Mouse (Mus musculus): ENCODE measurements at regions not wholly inside any gene's neighbourhood (a gene's known extent, or its start where the extent isn't known, plus 50 kb on each side); places are given as distances from the start of the nearest gene placed in this dataset.
A peak's percentile ranks its signal among the peaks of the same experiment; 100 is the strongest.
"Not testable (repeated sequence)": the region's sequence is repeated elsewhere in the genome, so short reads cannot be mapped to it uniquely, and the experiment has no call there.

DNA sequence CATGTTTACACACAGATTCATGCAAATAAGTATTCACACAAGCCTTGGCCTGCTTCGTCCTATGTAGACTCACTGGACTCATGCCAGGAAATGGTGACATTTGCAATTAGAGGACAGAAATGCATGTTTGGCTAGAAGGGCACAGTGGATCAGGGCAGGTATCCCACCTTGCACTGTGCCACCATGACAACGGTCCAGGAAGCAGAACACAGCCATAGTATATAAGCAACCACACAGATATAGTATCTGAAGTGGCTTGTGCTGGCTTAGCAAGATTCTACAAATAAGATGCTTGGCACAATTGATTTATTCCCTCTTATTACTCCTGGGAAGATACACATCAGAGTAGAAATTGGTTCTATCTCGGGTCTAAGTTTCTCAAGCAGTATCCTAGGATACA, 218.0 kb downstream of the Unc5cl start:
- no peak for DNase-seq

DNA sequence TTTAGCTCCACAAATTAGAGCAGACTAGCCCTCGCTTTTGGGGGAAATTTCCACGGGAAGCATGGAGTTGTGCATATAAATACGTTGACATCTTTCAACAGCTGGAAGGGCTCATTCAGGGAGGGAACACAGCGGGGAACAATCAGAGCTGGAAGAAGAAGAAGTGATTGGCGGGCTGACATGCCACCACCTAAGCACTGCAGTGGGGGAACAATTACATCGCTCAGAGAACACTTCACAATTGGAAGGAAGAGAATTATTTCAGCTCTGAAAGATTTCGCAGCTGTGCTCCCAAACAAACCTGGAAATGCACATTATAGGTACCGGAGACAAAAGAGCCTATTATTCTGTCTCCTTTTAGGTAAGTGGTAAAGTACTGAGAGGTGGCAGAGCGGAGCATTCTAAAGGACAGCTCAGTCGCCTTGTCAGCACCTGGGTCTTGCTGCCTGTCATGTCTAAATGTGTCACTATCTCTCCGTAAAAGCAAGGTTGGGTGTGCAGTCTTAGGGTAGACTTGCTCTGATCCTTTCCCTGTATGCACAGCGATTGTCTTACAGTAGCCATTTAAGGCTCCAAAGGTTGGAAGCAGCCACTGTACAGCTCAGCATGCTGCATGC, 223.6 kb downstream of the Unc5cl start:
- DNase-seq, result no peak

DNA sequence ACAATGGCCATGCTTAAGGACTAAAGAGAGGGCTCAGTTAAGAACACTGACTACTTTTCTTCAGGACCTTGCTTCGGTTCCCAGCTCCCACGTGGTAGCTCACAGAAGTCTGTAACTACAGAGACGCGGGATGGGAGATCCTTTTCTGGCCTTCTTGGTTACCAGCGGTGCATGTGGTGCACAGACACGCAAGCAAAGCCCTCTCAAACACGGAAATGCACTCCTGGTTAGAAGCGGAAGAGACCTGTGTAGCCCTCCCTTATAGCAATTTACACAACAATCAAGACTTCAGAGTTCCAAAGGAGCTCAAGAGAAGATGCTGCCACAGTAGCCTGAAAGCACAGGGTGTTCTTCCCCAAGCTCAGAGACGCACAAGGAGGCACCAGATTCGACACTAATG, 225.6 kb downstream of the Unc5cl start:
- no peak for DNase-seq

DNA sequence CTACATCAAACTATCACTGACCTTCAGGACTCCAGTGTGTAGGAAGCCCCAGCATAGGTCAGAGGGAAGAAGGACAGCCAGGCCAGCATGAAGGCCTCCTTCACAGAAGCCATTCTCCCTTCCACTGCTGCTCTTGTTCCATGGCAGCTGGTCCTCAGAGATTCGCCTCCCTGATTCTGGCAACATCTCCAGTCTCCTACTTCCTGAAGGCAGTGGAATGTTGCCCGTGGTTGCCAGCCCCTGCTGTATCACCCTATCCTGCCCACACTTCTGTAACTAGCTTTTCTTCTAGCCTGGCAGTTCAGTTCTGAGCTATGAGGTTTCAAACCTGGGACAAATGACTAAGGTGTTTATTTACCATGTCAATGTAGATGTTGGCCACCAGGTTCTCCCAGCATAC, 234.2 kb downstream of the Unc5cl start:
- no peak for DNase-seq

DNA sequence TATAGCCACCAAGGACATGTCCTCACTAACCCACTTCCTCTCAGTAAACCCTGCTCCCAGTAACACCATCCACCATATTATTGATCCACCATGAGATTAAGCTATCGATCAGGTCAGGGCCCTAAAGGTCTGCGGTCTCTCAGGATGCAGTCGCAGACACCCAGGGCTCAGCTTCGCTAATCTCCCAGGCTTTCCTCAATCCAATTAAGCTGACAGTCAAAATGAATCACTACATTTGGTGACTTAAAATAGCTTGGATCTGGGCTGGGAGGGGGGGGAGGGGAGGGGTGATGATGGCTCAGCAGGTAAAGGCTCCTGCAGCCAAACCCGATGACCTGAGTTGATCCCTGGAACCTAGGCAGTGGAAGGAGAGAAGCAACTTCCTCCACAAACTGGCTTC, 233.7 kb upstream of the Lrfn2 start:
- DNase-seq, result no peak

DNA sequence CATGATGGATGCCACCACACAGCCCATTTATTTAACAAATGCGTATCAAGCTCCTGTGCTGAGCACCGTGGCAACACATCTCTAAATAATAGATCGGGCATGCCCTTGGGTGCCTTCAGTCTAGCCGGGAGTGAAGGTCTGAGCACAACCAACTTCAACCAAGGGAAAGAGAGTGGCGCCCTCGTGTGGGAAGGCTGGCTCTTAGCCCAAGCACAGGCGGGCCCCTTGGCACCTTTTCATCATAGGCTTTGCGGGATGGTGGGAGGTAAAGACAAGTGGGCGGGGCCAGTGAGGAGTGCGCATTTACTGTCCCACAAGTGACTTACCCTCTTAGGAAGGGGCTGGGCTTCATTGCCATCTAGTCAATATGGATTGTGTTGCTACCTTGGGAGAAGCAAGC, 231.6 kb upstream of the Lrfn2 start:
- DNase-seq, result no peak

DNA sequence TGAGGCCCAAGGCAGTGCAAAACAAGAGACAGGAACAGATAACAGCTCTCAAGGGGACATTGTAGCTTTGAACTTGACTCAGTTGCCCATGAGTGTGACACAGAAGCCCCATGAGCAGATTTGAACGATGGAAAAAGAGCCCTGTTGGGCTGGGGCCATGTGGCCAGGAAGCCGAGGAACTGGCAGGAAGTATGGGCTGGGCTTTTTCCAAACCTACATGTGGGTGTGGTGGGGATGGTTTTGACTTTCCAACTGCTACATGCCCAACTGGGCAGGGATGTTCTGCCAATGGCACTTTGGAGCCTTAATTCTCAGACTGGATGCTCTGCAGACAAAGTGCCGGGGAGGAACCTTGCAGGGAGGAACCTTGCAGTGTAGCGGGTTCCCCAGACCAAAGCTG, 211.7 kb upstream of the Lrfn2 start:
- DNase-seq, result no peak

DNA sequence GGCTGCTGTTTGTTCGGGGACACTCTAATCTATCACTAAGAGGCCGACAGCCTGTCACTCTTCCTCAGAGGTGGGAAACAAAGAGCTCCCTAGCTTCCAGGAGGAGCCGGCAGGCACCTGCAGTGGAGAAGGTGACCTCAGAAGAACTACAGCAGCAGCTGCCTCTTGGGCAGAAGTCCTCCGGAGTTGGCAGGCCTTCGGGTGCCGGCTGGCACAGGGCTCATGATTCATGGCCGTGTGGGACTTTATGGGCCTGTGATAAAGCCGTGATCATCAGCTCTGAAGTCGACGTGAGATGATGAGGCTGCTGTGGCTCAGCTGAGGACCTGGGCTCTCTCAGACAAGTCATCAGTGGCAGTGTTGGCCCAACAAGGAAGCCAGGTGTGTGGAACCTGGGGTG, 208.9 kb upstream of the Lrfn2 start:
- DNase-seq, result peak; percentile 32

DNA sequence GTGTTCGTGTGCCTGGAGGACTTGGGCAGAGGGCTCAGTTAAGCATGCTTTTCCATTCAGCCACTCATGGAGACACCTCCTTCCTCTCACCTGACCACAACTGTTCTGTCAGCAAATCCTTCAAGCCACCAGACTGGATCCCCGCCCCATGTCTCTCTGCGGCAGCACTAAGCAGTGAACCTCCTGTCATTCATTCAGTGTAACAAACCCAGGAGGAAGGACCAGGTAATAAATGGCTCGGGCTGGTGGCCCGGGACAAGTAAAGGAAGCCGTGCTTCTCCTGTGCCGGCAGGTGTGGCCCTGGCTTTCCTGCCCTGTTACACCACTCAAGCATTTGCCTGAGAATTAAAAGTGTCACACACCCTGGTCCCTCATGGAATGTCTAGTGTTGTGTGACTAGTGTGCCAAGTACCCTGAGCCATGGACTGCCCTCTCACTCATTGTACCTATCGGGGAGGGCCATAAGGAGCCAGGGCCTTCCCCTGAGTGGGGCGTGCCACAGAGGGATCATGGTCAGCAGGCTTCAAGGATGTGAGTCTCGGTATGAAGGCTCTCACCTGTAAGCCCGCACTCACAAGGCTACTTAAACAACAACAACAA, 207.6 kb upstream of the Lrfn2 start:
- DNase-seq, result no peak

DNA sequence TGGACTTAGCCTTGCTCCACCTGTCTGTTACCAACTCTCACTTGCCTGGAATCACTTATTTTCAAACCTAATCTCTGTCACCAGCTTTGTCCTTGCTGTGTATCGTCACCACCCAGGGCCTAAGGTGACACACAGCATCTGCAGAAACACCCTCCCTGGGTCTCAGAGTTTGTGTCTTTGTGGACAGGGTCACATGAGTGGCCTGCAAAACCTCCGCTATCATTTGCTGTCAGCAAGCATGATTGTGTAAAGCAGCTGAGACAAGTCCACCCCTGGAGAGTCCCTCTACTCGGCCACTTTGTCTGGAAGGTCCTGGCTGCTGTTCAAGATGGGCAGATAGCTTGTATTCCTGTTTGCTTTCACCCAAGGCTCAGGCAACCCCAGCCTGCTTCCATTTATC, 205.7 kb upstream of the Lrfn2 start:
- DNase-seq, result no peak

DNA sequence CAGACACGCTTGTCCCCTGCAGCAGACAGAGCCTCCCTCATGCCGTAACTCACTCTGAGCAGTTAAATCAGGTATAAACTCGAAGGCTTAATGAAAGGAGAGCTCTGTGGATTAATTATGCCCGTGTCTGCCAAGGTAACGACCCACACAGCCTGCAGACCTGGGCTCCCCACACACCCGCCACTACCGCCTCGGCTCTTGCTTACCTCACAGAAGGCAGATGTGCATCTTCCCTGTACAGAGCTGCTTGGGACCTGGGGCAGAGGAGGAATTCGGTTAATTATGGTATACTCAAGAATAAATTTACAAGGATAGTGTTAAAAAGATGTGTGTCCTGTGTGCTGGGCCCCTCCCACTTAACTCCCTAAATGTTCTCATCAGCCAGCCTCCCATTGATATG, 198.4 kb upstream of the Lrfn2 start:
- DNase-seq, result no peak

DNA sequence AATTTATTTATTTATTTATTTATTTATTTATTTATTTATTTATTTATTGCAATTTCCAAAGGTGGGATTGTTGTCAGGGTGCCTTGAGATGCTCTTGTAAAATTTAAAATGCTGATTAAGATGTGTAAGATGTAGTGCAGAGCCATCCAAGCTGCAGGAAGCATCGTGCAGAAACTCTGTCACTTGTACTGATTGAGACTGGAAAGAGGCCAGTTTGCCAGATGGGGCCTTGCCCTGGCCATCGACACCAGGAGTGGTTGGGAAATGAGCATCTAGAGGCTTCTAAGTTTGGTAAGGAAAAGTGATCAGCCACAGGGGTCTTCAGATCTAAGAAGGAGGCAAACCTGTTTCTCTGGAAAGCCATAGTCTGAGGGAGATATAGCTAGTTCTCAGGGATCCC, 195.0 kb upstream of the Lrfn2 start:
- DNase-seq, result not testable (repeated sequence)

DNA sequence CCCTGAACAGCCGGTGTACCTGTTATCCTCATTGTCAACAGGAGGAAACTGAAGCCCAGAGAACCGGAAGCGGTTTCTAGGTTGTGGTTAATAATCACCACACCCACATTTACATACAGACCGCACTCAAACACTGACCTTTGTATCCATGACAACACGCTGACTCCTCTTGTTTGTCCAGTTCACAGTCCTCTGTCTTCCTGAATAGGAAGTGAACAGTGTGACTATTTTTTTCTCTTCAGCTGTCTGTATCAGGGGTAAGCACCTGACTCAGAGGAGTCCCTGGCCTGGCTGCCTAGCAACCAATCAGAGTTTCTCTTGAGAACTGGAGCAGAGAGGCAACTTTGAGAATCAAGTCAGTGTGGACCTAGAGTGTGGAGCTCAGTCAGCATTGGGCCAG, 193.5 kb upstream of the Lrfn2 start:
- DNase-seq, result no peak

DNA sequence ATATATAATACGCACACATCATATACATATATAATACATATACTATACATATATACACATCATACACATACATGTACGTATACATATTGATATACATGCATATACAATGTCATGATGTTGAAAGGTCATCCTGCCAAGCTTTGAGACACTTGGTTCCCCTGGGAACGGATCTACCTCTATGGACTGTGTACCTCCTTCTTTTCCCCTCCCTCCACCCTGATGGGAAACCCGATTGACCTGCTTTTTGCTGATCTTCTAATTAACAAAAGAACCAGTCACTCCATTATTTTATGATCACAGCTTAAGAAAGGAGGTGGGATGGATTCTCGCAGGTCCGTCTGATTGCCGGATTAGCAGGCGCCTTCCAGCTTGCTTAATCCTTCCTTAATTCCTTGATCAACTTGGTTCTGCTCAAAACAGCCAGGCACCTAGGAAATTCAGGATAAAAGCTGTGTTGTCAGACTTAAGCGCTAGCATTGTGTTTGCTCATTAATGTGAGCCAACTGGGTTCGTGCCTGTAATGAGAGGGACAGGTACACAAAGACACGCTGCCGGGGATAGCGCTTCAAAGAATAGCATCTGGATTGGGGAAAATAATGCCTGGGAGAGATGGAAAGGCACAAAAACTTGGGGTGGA, 189.3 kb upstream of the Lrfn2 start:
- DNase-seq, result no peak

DNA sequence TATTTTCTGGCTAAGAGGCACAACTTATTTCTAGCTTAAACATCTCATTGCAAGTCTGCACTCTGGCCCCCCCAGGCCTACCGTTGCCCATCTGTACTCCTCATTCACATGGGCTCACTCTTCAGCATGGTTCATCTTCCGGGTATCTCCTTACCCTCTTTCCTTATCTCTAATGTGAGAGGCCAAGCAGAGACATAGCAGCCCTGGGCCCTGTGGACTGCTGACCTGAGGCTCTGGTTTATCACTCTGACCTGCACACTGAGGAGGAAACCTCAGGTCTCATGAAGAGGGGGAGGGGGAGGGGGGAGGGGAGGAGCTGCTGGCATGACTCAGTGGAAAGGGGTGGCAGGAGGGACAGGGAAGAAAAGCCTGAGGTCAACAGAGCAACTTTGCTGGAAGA, 162.1 kb upstream of the Lrfn2 start:
- no peak for DNase-seq

DNA sequence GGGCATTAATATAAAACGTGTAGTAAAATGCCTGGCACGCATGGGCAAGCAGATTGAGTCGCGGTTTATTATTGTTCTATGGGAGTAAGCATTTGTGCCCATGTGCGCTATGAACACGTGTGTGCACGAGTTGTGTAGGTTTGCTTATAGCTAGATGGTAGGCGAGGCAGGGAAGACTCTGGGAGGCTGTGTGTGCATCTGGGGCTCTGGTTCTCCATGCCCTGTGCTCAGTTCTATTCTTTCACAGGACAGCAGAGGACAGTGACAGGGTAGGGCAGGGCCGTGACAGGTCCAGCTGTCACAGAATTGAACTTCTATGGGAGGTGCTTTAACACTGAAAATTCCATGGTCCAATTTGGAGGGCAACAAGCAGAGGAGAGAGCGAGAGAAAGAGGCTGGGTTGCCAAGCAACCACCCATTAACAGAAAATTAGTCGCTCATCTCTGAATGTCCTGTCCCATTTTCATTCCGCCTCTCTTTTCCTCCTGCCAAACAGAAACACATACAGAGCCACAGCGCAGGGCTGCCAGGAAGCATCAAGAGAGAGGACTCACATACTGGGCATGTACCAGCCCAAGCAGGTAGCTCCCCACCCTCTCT, 160.4 kb upstream of the Lrfn2 start:
- no peak for DNase-seq

DNA sequence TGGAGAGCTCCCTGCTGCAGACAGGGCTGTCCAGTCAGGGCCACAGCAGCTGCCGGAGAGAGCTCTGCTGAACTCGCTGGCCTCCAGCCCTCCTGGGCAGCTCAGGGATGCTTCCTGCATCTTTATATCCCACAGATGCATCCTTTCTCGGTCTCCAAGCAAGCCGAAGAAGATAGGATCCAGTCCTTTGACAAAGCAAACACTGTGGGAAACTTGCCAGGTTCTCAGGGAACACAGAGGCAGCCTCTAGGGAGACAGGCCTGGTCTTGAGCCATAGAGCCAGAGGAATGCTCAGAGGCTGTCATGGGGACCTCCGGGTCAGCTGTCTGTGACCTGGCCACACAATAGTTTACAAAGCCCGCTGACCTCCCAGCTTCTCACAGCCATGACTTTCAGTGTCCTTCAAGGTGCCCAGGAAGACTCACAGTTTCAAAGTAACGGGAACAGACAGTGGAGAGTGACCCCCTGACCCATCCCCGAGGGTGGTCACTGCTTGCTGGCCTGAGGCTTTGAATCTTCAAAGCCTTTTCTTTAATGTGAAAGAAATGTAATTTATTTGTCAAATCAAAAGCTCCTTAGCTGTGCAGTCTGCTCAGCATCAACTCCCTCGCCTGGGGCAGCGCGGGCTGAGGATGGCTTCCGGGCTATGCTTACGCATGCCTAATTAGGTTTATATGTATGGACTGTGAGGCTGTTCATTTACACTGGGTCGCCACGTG, 157.8 kb upstream of the Lrfn2 start:
- peak; percentile 40 for DNase-seq

DNA sequence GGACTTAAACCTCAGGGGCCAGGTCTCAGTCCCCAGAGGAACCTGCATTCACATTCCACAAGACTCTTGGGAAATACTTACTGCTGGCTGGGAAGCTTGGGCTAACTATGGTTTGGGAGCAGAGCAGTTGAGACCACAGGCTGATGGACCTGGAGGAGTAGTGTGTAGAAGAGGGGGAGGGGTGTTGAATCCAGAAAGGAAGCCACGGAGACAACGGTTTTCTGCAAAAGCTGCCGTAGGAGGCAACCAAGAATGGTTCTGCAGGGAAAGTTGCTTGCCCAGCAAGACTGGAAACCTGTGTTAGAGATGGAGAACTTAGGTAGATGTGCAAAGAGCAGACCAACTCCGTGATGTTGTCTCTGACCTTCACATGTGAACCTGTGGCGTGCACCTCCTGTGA, 156.7 kb upstream of the Lrfn2 start:
- no peak for DNase-seq

DNA sequence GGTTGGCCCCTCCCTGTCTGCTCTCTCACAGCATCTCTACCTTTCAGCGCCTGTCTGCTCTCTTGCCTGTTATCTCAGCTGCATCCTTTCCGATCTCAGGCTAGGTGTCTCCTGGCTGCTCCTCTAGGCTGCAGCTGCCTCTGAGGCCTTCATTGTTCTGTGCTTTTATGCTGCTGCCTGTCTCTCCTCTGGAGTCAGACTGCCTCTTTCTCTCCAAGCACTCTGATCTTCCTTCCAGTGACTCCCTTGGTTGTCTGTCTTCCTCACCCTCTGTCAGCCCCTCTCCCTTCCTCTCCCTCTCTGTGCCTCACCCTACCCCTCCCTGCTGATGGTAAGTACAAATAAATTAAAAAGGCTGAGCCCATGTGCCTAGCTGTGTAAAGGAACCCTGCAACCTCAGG, 155.7 kb upstream of the Lrfn2 start:
- no peak for DNase-seq

DNA sequence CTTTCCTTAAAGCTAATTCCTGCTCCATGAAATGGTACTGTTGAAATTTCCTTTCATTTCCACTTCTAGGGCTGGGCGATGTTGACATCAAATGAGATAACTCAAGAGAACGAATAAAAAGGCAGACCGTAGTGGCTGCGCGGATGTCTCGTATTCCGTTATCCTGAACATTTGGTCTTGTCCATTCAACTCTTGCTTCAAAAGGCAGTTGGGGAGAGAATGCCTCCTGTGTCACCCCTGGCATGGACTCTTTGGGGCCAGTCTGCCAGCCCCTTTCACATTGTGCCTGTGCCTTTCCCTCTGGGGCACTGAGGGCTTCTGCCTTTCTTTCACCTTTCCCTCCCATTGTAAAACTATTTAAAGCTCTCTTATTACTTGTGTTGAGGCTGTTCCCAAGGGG, 152.0 kb upstream of the Lrfn2 start:
- DNase-seq, result no peak

DNA sequence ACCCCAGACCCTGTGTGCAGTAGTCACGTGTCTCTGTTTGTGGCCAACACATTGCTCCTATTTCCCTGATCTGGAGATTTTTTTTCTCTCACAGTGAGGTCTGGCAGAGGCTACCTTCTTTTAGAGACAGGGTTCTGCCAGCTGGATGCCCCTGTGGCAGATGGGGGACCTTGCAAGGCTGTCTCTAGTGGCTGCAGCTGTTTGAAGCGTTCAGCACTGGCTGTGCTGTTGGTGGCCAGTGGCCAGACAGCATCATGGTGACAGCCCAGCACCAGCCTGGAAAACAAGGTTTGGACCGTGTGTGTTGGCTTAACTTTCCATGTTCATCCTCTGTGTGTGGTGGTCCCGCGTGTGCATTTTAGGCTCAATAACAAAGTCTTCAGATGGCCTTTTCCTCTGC, 147.8 kb upstream of the Lrfn2 start:
- peak; percentile 23 for DNase-seq

DNA sequence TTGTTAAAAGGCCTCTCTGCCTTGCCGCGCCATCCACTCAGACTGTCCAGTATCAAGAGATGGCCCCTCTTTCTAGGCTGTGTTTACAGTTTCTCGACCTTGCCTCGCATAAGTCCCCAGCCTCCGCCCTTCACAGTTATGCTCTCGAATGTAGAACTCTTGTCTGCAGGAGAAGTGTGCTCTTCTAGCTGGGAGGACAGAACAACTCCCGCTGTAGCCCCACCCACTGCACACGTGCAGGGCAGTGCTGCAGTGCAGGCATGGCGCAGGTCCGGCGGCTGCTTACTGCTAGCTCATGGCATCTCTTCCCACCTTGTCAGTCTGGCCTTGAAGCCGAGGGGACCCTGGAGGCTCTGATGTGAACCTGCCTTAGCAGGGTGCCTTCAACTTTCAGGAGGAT, 145.7 kb upstream of the Lrfn2 start:
- DNase-seq, result no peak

DNA sequence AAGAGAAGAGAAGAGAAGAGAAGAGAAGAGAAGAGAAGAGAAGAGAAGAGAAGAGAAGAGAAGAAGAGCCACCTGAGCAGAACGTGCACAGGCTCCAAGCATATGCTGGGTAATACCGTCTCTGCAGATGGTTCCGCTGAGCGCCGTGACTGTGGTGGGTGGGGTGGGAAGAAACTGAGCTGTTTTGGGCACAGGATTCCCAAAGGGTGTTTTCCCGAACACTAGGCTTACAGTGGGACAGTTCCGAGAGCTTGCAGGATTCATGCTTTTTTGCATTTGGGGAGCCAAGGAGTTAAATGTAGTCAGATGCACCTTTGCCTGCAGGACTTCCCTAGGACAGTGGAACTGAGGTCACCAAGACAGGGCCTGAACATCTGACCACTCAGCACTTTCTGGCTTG, 142.3 kb upstream of the Lrfn2 start:
- DNase-seq, result no peak
